Comparison of ENCODE assay signal across 27 mouse cellular contexts in genomic region chr11:50415563-50416241, GRCm38 (mm10). TPM values are rescaled to one million over a fixed set of nuclear protein-coding genes. Genes with fewer than 3 reads are reported as not detected.
DNase-seq lines count a peak whose midpoint lies in the region; ATAC-seq and TF ChIP-seq lines count a peak whose summit lies in the region.
"Had no signal": no experiment of that assay in that cellular context is flagged by ENCODE, and none has a peak within 500 bp of the region (broad histone marks: within the 10 kb centered on the region; RNA-seq: fewer than 3 reads in every experiment).

No protein-coding gene starts in this region.

- H3K36me3 ChIP-seq in midbrain, postnatal 0 days (ENCODE audit: insufficient read depth, low read length), result peaks cover 38% of the 10 kb centered on the region
- H3K36me3 ChIP-seq in midbrain, embryonic 11.5 days (ENCODE audit: control insufficient read depth, insufficient read depth, low read length), result peaks cover 3% of the 10 kb centered on the region; the same call in 1 of the 2 replicates
- peaks cover 75% of the 10 kb centered on the region for H3K36me3 ChIP-seq in hindbrain, embryonic 14.5 days (replicated peaks; ENCODE audit: control insufficient read depth, insufficient read depth)

- no peaks in the 10 kb centered on the region for H3K4me1 ChIP-seq in midbrain, postnatal 0 days (ENCODE audit: insufficient read depth, low read length)
- H3K4me1 ChIP-seq in midbrain, embryonic 11.5 days (ENCODE audit: control insufficient read depth, insufficient read depth, low read length), result no peaks in the 10 kb centered on the region
- H3K4me1 ChIP-seq in hindbrain, embryonic 14.5 days (replicated peaks; ENCODE audit: control insufficient read depth, insufficient read depth, low read length), result no peaks in the 10 kb centered on the region
- H3K4me1 ChIP-seq: embryonic facial prominence, embryonic 12.5 days; forebrain, embryonic 12.5 days; heart, embryonic 15.5 days; limb, embryonic 15.5 days had no signal

- H3K27ac ChIP-seq in left cerebral cortex, adult 2 months, result no peak overlapping the region
- no peak overlapping the region for H3K27ac ChIP-seq in midbrain, postnatal 0 days (ENCODE audit: low read depth, low read length)
- no peak overlapping the region for H3K27ac ChIP-seq in midbrain, embryonic 11.5 days (ENCODE audit: low read depth, low read length)
- H3K27ac ChIP-seq in hindbrain, embryonic 14.5 days, result no peak overlapping the region
- H3K27ac ChIP-seq: embryonic facial prominence, embryonic 12.5 days; forebrain, embryonic 12.5 days; heart, embryonic 15.5 days; limb, embryonic 15.5 days had no signal

- ATAC-seq in midbrain, postnatal 0 days (ENCODE audit: low FRiP score), result no peak
- ATAC-seq in midbrain, embryonic 11.5 days (ENCODE audit: low FRiP score), result no peak
- ATAC-seq in hematopoietic stem cell, adult 5-6 weeks (replicated peaks in 1 of 2; ENCODE audit: insufficient read depth in 1 of 2, low FRiP score in 2 of 2, low TSS enrichment in 1 of 2, low read depth in 1 of 2, poor library complexity in 2 of 2, severe bottlenecking in 2 of 2), result peak; percentile 65 to 74; a peak in 3 of 4 replicates
- ATAC-seq in megakaryocyte-erythroid progenitor cell, adult 5-6 weeks (replicated peaks; ENCODE audit: low FRiP score, low TSS enrichment, poor library complexity, severe bottlenecking), result no peak
- no peak for ATAC-seq in hindbrain, embryonic 14.5 days (ENCODE audit: low FRiP score)
- ATAC-seq: activated CD4-positive, CD25-positive, alpha-beta regulatory T cell, adult 4 months; hindbrain, embryonic 16.5 days; intestine, embryonic 16.5 days had no signal

- H3K9me3 ChIP-seq in midbrain, postnatal 0 days (ENCODE audit: low read length), result no peaks in the 10 kb centered on the region
- H3K9me3 ChIP-seq in midbrain, embryonic 11.5 days (ENCODE audit: control insufficient read depth, low read length), result no peaks in the 10 kb centered on the region
- H3K9me3 ChIP-seq in hindbrain, embryonic 14.5 days (ENCODE audit: control insufficient read depth, low read length), result no peaks in the 10 kb centered on the region
- H3K9me3 ChIP-seq: embryonic facial prominence, embryonic 12.5 days; forebrain, embryonic 12.5 days; heart, embryonic 15.5 days; limb, embryonic 15.5 days had no signal

- 90% methylated on average over 6 of the region's 6 CpGs for WGBS in midbrain, postnatal 0 days
- WGBS in midbrain, embryonic 11.5 days, result 95% methylated on average over 6 of the region's 6 CpGs
- 93% methylated on average over 6 of the region's 6 CpGs for WGBS in hindbrain, embryonic 14.5 days

- no peak overlapping the region for H3K4me2 ChIP-seq in midbrain, postnatal 0 days (ENCODE audit: low read depth, low read length, poor library complexity, severe bottlenecking)
- H3K4me2 ChIP-seq in midbrain, embryonic 11.5 days, result no peak overlapping the region
- no peak overlapping the region for H3K4me2 ChIP-seq in hindbrain, embryonic 14.5 days (replicated peaks)
- H3K4me2 ChIP-seq: embryonic facial prominence, embryonic 12.5 days; forebrain, embryonic 12.5 days; heart, embryonic 15.5 days; limb, embryonic 15.5 days; lung, embryonic 14.5 days had no signal

- H3K27me3 ChIP-seq in midbrain, postnatal 0 days (ENCODE audit: insufficient read depth, low read length), result no peaks in the 10 kb centered on the region
- no peaks in the 10 kb centered on the region for H3K27me3 ChIP-seq in midbrain, embryonic 11.5 days (ENCODE audit: control insufficient read depth, insufficient read depth, low read length)
- no peaks in the 10 kb centered on the region for H3K27me3 ChIP-seq in hindbrain, embryonic 14.5 days (ENCODE audit: control insufficient read depth, insufficient read depth, low read length)
- H3K27me3 ChIP-seq: embryonic facial prominence, embryonic 12.5 days; forebrain, embryonic 12.5 days; heart, embryonic 15.5 days; limb, embryonic 15.5 days had no signal

- DNase-seq in left cerebral cortex, adult 2 months (ENCODE audit: extremely low spot score in 1 of 2, low spot score in 2 of 2), result no peak
- no peak for DNase-seq in left cerebral cortex, postnatal 14 days (ENCODE audit: low spot score in 2 of 2)
- DNase-seq in midbrain, postnatal 0 days (ENCODE audit: low spot score), result no peak
- DNase-seq in midbrain, embryonic 11.5 days (ENCODE audit: low spot score, missing footprints), result no peak
- no peak for DNase-seq in cerebellum, postnatal 10 days
- DNase-seq in hindbrain, embryonic 14.5 days (ENCODE audit: low spot score), result no peak
- DNase-seq: adrenal gland, adult 8-10 months; cerebellum, adult 9-10 months; gastrocnemius, postnatal 36 days; heart, postnatal 36 days; kidney, postnatal 36 days; left cerebral cortex, postnatal 4 days; lung, embryonic 14.5 days; midbrain, embryonic 14.5 days; right cerebral cortex, adult 18-20 months; thymus, adult 18-20 months; thymus, postnatal 36 days had no signal

- H3K9ac ChIP-seq in midbrain, postnatal 0 days (replicated peaks; ENCODE audit: low read length, poor library complexity, severe bottlenecking), result no peak overlapping the region
- no peak overlapping the region for H3K9ac ChIP-seq in midbrain, embryonic 11.5 days (ENCODE audit: low read length)
- no peak overlapping the region for H3K9ac ChIP-seq in hindbrain, embryonic 14.5 days
- H3K9ac ChIP-seq: embryonic facial prominence, embryonic 12.5 days; forebrain, embryonic 12.5 days; heart, embryonic 15.5 days; limb, embryonic 15.5 days; lung, embryonic 14.5 days had no signal

- TF ChIP-seq CTCF in left cerebral cortex, adult 2 months (IDR thresholded peaks at IDR 0.05), result peak; percentile 13; the same call in 1 of the 2 replicates
- TF ChIP-seq CTCF in midbrain, postnatal 0 days (IDR thresholded peaks at IDR 0.05), result peak; percentile 18; the same call in 1 of the 2 replicates

- H3K4me3 ChIP-seq in left cerebral cortex, adult 2 months, result no peak overlapping the region
- no peak overlapping the region for H3K4me3 ChIP-seq in midbrain, postnatal 0 days (ENCODE audit: low read depth, low read length)
- no peak overlapping the region for H3K4me3 ChIP-seq in midbrain, embryonic 11.5 days (ENCODE audit: low read depth, low read length)
- no peak overlapping the region for H3K4me3 ChIP-seq in hindbrain, embryonic 14.5 days (replicated peaks; ENCODE audit: low read length)
- H3K4me3 ChIP-seq: embryonic facial prominence, embryonic 12.5 days; erythroblast, embryonic 14.5 days; forebrain, embryonic 12.5 days; heart, embryonic 15.5 days; limb, embryonic 15.5 days had no signal

- intact Hi-C loops in left cerebral cortex, adult 2 months (cut with DNase I), result no loop called here
- intact Hi-C loops in left cerebral cortex, postnatal 14 days (cut with DNase I), result no loop called here

RNA-seq across cellular contexts. Expression of gene Rufy1, which starts 15.2 kb away (rescaled TPM):
- 10 to 100 TPM; 26.2 to 27.0 TPM for total RNA-seq in left cerebral cortex, adult 2 months (2021)
- 10 to 100 TPM; 25.5 to 25.8 TPM for total RNA-seq in left cerebral cortex, postnatal 14 days (2021)
- 11.3 and 21.8 TPM in 2 replicates for total RNA-seq in midbrain, postnatal 0 days (2014; rRNA removed)
- 19.9 and 20.6 TPM in 2 replicates for polyA plus RNA-seq in midbrain, postnatal 0 days (2015; fragmentation: Nextera tagmentation; extraction: Ambion mirVana)
- 24.7 and 27.3 TPM in 2 replicates for polyA plus RNA-seq in midbrain, embryonic 11.5 days (2014; fragmentation: Nextera tagmentation; extraction: Ambion mirVana)
- 40.5 and 43.5 TPM in 2 replicates for total RNA-seq in hematopoietic stem cell, adult 5-6 weeks (2017)
- 6.4 and 19.1 TPM in 2 replicates for total RNA-seq in megakaryocyte-erythroid progenitor cell, adult 5-6 weeks (2014; fragmentation: Nextera tagmentation)
- 21.3 and 22.3 TPM in 2 replicates for total RNA-seq in megakaryocyte-erythroid progenitor cell, adult 5-6 weeks (2017)
- polyA plus RNA-seq in hindbrain, embryonic 14.5 days (2014; fragmentation: Nextera tagmentation; extraction: Ambion mirVana), result 27.0 and 27.7 TPM in 2 replicates

RNA-seq across cellular contexts. Expression of gene Hnrnph1, which starts 38.9 kb away (rescaled TPM):
- 100 to 1,000 TPM; 272 to 274 TPM for total RNA-seq in left cerebral cortex, adult 2 months (2021)
- 100 to 1,000 TPM; 201 to 225 TPM for total RNA-seq in left cerebral cortex, postnatal 14 days (2021)
- 215 and 300 TPM in 2 replicates for total RNA-seq in midbrain, postnatal 0 days (2014; rRNA removed)
- 262 and 273 TPM in 2 replicates for polyA plus RNA-seq in midbrain, postnatal 0 days (2015; fragmentation: Nextera tagmentation; extraction: Ambion mirVana)
- 848 and 902 TPM in 2 replicates for polyA plus RNA-seq in midbrain, embryonic 11.5 days (2014; fragmentation: Nextera tagmentation; extraction: Ambion mirVana)
- 1,107 and 1,206 TPM in 2 replicates for total RNA-seq in hematopoietic stem cell, adult 5-6 weeks (2017)
- 618 and 682 TPM in 2 replicates for total RNA-seq in megakaryocyte-erythroid progenitor cell, adult 5-6 weeks (2014; fragmentation: Nextera tagmentation)
- 798 and 1,044 TPM in 2 replicates for total RNA-seq in megakaryocyte-erythroid progenitor cell, adult 5-6 weeks (2017)
- 429 and 439 TPM in 2 replicates for polyA plus RNA-seq in hindbrain, embryonic 14.5 days (2014; fragmentation: Nextera tagmentation; extraction: Ambion mirVana)

Comparison
In these comparisons a context has a peak if more than half of its experiments do, and no peak if none do; other contexts are left out.
1. ATAC-seq: peak in hematopoietic stem cell, adult 5-6 weeks (2 of 2); none in midbrain, postnatal 0 days (single experiment), midbrain, embryonic 11.5 days (single experiment), megakaryocyte-erythroid progenitor cell, adult 5-6 weeks (single experiment) and hindbrain, embryonic 14.5 days (single experiment).